Mouse (Mus musculus): ENCODE data around the gene Jade2.

The Jade2 gene

DNA sequence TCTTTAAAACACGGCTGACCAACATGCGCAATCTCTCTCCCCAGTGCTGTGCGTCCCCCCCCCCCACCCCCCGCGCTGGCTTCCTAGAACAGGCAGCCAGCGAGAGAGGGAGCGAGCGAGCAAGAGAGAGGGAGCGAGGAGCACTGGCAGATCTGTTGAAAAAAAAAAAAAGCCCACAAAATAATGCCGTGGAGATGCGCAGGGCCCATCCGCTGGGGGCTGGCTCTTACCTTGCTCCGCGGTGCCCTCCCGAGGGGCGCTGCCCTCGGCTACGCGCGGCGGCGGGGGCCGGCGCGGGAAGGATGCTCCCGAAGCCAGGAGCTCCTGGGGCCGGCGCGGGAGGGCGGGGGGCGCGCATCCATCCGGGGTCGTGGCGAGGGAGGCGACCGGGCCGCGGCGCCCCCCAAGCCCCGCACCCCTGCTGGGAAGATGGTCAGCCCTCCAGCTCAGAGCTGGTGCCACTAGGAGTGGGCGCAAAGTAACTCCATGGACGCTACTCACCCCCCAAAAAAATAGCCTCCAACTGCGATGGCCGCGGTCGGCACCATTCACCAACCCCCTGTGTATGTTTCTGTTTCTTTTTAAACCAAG, at the start of gene Jade2:
Gene Jade2, minus strand, starts transcription at position 573 of the 591 bp plus-strand sequence.
- in situ Hi-C loops (cut with MboI; ENCODE audit: low sequenced_read_pairs) = no loop called here

DNA sequence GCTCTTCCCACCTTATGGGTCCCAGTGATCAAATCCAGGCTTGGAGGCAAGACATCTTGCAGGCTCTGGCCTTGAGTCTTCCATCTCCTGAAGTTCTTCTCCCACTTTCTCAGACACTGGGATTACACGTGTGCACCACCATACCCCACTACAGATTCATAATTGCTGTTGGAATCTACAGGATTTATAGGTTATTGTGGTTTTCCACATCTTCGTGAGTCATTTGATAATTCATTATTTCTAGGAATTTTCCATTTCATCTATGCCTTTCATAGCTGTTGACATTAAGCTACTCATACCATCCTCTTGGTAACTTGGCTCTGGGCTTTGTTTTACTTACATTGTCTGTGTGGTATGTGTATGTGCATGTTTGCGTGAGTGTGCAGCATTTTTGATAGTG, 46.8 kb upstream of the Jade2 start:
- in situ Hi-C loops (cut with MboI; ENCODE audit: low sequenced_read_pairs) = no loop called here

DNA sequence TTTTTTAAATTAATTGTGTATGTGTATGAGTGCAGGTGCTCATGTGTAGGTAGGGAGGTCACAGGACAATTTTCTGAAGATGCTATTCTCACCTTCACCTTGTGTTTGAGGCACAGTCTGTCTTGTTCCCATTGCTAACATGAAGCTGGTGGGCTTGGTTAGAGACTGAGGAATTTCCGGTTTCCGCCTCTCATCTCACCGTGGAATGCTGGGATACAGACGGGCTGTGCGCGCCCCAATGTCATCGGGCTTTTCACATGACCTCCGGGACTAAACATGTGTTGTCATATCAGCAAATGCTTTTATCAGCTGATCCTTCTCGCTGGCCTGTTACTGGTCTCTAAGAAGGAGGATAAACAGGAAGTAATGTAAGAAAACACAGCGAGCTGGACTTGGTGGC, 42.2 kb upstream of the Jade2 start:
- in situ Hi-C loops (cut with MboI; ENCODE audit: low sequenced_read_pairs) = no loop called here

DNA sequence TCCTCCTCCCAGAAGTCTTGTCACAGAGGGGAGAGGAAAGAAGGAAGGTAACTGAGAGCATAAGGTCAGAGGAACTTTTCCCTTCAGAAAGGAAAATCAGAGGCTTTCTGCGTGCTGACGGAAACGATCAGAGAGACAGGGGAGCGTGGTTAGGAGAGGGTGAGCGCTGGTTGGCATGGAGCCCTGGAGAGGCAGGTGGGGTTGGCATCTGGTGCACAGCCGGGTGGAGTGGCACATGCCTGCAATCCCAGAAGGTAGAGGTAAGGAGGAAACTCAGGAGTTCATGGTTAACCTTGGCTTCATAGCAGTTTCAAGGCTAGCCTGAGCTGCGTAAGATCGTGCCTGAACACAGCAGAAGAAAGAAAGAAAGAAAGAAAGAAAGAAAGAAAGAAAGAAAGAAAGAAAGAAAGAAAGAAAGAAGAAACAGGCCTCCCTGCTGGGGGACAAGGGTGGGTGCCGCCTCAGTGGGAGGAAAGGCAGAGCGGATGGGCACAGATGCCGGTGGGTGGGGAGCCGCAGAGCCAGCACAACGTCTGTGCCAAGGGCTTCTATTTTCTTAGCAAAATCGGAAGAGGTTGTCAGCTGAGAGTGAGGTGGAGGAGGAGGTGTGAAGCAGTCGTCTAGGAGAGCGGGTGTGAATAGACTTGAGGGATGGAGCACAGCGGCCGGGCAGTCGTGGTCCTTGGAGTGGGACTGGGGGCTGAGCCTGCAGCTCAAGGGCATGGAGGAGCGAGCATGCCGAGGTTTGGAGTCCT, 41.0 kb upstream of the Jade2 start:
- in situ Hi-C loops (cut with MboI; ENCODE audit: low sequenced_read_pairs) = no loop called here

DNA sequence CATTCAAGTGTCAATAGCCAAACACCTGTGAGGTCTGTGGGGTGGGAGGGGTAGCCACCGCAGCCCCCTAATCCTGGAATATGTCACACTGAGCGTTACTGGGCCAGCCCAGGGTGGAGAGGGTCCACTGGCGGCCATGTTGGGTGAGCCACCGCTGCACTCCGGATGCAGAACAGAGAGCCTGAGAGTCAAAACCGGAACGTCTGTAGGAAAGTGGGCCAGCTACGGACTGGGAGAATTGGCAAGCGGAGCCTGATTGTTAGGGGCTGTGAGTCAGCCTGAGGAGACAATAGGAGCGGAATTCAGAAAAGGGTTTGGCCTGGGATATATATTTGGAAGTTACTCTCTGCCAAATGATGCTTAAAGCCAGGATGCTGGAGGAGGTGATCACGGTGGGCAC, 39.9 kb upstream of the Jade2 start:
- in situ Hi-C loops (cut with MboI; ENCODE audit: low sequenced_read_pairs) = no loop called here

DNA sequence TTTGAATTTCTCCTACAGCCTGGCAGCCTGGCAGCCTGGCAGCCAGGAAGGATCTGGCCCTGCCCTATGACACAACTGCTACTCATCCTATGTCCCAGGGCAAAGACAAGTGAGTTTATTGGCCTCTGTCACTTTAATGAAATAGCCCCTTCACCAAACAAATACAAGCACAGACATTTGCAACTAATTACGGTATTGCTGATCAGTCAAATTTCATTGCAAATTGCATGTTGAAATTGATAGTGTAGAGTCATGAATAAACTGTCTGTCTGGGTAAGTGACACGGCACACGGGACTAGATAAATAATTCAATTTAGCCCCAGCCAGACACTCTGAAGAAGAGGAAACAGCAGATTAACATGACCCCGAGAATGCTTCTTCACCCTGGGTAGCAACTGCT, 38.6 kb upstream of the Jade2 start:
- in situ Hi-C loops (cut with MboI; ENCODE audit: low sequenced_read_pairs) = no loop called here

DNA sequence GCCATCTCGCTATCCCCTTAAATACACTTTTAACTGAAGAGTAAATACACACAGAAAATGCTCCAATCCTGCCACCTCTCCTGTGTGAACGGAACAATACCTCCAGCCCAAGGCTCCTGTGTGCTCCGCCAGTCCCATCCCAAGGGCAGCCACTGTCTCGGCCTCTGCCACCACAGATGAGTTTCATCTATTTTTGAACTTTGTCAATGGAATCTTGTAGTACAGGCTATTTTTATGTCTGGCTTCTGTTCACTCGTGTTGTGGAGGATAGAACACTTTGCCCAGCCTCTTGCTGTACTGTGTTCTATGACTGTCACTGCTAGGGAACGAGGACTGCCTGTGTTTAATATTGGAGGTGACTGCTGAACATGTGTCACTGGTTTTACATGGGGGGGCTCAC, 28.2 kb upstream of the Jade2 start:
- in situ Hi-C loops (cut with MboI; ENCODE audit: low sequenced_read_pairs) = no loop called here

DNA sequence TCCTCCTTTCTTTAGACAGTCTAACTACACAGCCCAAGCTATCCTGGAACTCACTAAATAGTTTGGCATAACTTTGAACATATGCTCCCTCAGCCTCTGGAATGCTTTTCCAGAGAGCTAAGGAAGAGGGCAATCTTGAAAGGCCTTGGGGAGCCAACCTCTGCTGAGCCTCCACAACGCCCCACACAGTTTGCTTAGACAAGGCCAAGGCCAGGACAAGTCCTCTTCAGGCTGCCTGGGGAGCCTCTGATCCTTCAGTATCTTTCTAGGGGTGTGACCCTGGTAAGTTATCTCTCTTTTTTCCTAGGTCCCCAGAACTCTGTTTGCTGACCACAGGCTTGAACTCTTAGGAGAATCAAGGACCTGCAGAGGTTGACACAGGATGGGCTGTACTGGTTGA, 26.6 kb upstream of the Jade2 start:
- in situ Hi-C loops (cut with MboI; ENCODE audit: low sequenced_read_pairs) = no loop called here

DNA sequence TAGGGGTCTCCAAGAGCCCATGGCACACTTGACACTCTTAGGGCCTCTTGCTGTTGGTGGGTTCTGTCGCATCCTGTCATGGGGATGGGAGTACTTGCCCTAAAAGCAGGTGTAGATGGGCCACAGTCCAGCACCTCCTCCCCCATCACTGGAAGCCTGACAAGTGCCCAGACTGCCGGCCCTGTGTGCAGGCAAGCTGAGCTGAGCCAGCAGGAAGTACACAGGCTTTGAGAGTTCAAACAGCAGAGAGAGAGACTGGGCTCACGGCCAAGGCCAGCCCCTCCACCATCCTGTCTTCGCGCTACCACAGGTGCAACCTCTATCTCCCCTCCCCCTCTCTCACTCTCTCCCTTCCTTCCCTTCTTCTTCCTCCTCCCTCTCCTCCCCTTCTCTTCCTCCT, 26.2 kb upstream of the Jade2 start:
- in situ Hi-C loops (cut with MboI; ENCODE audit: low sequenced_read_pairs) = no loop called here

DNA sequence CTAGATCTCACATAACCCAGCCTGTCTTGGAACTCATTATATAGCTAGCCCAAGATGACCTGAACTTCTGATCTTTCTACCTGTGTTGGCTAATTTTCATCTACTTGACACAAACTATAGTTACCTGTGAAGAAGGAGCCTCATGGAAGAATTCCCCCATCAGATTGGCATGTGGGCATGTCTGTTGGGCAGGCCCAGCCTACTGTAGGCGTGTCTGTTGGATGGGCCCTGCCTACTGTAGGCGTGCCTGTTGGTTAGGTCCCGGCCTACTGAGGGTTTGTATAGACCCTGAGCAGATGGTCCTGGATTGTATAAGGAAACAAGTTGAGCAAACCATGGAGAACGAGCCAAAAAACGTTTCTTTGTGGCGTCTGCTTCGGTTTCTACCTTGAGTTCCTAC, 24.3 kb upstream of the Jade2 start:
- in situ Hi-C loops (cut with MboI; ENCODE audit: low sequenced_read_pairs) = no loop called here

DNA sequence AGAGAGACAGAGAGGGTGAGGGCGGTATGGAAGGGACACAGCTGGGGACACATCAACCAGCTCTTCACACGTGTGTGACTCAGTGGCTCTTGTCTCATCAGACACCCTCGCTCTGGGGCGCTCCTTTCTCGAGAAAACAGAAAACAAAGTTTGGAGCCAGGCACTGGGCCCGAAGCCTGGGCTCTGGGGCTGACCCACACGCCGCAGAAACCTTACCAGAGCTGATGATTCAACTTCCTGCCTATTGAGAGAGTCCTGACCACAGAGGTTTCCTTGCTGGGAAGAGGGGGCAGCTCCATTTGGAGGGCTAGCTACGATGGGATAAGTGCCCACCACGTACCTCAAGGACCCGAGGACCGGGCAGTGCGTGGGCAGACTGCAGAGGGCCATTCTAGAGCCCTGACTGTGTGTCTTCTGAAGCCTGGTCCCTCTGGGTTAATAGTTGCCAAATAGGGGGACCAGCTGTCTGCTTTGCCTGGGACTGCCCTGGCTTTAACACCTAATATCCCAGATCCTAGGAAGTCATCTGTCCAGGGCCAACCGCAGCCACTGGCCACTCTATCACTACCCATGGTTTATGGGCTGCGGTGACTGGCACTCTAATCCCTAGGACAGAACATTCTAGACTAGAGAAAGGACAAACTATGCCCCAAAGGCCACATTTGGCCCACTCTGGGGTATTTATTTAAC, 23.7 kb upstream of the Jade2 start:
- in situ Hi-C loops (cut with MboI; ENCODE audit: low sequenced_read_pairs) = no loop called here

DNA sequence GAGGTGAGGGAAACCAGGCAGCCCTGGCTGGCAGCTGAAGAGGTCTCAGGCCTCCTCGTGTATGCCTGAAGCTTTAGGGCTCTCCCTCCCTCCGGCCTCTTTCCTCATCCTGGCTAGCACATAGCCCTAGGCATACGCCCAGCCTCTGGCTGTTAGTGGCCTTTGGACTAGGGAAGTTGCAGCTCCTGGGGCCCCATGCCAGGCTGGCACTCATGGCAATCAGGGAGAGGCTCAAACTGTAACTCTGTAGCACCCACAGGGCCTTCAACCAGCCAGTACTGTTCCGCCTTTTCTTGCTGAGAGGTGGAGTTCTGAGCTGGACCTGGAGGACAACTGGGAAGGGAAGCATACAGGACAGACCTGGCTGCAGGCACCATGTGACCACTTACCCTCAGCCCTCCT, 19.5 kb upstream of the Jade2 start:
- in situ Hi-C loops (cut with MboI; ENCODE audit: low sequenced_read_pairs) = no loop called here

DNA sequence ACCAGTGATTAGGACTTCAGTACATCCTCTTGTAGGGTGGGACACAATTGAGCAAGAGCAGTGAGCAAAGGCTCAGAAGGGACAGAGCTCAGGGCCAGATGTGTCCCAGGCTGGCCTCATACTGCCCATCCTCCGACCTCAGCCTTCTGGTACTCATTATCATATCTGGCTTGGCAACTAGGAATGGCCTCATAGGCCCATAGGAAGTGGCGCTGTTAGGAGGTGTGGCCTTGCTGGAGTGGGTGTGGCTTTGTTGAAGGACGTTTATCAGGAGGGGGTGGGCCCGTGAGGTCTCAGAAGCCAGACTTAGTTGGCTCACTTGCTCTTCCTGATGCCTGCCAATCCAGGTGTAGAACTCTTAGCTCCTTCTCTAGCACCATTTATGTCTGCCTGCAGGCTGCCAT, 18.3 kb upstream of the Jade2 start:
- in situ Hi-C loops (cut with MboI; ENCODE audit: low sequenced_read_pairs) = no loop called here

DNA sequence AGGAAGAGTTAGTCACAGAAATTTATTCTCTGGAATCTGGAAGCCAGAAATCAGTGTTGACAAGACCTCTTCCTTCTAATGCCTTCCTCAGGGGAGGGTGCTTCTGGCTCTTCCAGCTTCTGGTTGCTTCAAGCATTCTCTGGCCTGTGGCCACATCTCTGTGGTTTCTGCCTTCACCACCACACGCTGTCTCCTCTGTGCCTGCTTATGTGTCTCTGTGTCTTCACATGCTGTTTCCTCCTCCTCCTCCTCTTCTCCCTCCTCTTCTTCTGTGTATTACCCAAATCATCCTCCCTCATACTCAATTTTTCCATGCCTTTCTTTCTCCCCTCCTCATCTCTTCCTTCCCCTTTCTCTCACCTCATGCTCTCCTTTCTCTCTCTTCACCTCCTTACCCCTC, 17.6 kb upstream of the Jade2 start:
- in situ Hi-C loops (cut with MboI; ENCODE audit: low sequenced_read_pairs) = no loop called here

DNA sequence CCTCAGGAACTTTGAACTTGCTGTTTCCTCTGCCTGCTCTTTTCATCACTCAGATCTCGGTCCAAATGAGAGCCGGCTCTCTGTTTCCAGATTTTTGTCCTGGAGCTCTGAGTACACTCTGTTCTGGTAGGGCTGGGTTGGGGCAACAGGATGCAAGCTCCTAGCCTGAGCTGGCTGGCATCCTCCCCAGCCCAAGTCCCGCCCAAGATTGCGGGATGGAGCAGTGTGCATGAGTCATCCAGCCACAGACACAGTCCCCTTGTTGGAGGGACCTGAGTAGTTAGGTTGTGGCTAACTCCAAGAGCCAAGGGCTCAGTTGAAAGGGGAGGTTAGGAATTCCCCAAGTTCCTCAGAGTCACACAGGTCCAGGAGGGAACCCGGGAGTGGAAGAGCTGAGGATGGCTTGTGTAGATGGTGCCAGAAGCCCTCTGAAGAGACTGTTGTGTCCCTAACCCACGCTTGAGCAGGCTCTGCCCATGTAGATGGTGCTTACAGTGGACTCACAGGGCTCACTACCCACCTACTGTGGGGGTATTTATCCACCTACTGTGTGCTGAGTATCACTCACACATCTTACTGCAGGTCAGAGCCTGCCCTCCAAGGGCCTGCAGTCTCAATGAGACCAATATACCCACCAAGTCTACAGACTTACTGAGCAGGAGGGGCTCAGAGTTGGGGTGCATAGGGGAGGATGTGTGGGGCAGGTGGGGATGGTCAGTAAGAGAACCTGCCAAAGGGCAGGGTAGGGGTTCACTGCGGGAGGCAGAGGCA, 17.0 kb upstream of the Jade2 start:
- in situ Hi-C loops (cut with MboI; ENCODE audit: low sequenced_read_pairs) = no loop called here

DNA sequence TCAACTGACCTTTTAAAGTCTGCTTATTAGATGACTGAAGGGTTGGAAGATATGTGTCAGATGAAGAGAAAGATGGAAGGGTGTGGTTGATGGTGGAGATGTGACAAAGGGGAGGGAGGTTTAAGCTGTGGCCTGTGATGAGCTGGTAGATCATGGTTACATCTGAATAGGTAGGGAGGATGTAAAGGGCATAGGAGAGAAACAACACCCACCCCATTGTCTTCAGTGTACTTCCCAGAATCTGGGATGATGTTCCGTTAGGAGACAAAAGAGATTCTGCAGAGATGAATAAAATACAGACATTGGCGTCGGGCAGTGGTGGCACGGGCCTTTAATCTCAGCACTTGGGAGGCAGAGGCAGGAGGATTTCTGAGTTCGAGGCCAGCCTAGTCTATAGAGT, 15.7 kb upstream of the Jade2 start:
- in situ Hi-C loops (cut with MboI; ENCODE audit: low sequenced_read_pairs) = no loop called here

DNA sequence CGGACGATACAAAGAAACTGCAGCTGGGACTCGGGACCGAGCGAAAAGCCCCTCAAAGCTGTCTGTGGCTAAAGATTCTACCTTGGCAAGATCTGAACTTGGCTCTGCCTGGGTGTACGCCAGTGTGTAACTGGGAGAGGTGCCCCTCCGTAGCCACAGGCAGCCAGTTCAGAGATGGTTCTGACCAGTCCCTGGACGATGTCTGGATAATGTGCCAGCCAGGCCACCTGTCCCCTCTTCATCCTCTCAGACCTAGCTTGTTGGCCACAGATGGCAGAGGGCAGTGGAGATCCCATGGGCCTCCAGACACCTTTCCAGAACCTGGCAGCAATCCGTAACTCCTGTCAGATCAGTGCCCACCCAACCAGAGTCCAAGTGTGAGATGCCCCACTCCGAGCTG, 9.8 kb upstream of the Jade2 start:
- in situ Hi-C loops (cut with MboI; ENCODE audit: low sequenced_read_pairs) = no loop called here

DNA sequence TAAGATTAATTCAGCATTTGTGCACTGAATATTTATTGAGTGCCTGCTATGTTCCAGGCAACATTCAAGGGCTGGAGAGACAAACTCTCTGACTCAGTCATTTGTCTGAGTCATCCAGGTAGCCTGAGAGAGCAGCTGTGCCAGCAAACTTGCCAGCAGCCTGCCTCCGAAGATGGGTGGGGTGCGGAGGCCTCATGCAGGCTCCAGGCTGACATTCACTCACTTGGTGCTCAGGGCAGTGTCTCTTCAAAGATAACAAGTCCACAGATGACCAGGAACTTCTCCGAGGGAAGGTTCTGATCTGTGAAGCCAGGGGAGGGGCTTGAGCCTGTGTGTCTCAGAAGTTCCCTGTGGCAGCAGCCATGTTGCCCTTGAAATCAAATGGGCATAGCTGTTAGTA, 8.6 kb upstream of the Jade2 start:
- in situ Hi-C loops (cut with MboI; ENCODE audit: low sequenced_read_pairs) = no loop called here

DNA sequence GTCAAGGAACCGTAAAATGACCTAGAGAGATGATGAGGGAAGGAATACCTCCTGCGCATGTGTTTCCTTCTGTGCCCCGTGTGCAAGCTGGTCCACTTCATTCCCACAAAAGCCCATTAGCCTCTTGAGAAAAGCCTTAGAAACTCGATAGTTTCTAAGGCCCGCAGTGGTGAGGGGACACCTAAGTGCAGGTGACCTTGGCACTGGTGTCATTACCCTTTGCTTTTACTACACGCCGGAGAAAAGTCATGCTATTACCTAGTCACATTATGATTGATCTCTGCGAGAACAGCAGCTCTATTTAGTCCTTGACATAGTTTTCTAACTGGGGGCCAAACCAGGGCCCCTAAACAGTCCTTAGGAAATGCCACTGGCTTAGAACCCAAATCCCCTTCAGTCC, 3.2 kb upstream of the Jade2 start:
- in situ Hi-C loops (cut with MboI; ENCODE audit: low sequenced_read_pairs) = no loop called here

DNA sequence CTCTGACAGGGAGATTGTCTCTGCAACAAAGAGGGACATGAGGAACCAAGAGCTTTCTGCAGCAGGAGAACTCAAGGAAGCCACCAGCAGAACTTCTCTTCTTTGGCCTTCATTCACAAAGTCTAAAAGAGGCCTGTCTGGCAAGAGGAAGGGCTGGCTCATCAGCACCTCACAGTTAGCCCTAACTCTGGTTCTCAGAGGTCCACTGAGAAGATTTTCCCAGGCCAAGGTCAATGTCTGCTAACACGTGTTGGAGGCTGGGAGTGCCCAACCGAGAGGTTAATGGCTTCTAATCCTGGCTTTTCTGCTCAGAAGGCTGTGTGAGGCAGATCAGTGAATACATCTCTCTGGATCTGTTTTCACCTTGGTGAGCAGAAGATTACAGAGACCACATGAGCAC, 2.1 kb upstream of the Jade2 start:
- in situ Hi-C loops (cut with MboI; ENCODE audit: low sequenced_read_pairs) = no loop called here

DNA sequence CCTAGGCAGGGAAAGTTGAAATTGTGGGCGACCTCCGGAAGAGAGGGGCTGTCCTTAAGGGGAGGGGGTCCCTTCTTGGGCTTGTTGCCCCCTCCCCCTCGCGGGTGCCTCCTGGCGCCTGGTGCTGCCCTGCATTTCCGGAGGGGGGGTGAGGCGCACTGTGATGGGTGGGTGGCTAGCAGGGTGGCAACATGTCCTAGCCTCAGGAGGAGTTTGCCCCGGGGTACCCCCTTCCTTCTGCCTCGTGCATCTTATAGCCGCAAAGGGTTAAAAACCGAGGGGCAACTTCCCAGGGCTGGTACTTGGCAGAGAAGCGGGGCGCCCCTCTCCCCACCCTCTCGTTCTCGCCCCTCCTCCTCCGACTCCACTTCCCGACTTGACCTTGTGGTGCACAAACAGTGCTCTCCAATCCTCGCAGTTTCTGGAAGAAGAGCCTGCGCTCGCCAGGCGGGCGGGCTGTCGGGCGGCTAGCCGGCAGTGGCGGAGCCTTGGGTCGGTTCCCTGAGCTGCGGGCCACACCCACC, 1.1 kb upstream of the Jade2 start:
- in situ Hi-C loops (cut with MboI; ENCODE audit: low sequenced_read_pairs) = no loop called here

Measured in CH12F3 (cell line).